Mouse (Mus musculus) stomach, embryonic 15.5 days (tissue): Measurements from ENCODE around the gene Tmem59. TPM values are rescaled to one million over a fixed set of nuclear protein-coding genes. Genes with fewer than 3 reads are reported as not detected.
A peak's percentile ranks its signal among the peaks of the same experiment; 100 is the strongest.

Source experiments
- ATAC-seq: fragments of 200-750 bp; cut with Nextera tagmentation; 2 replicates; pipeline ENCODE4 v1.8.0; 2017; ENCODE audit warnings: low read depth, moderate number of reproducible peaks, moderate TSS enrichment; ENCODE audit not compliant: insufficient read depth, low FRiP score
- H3K27ac ChIP-seq: fragments of 300-500 bp; sonication (generic); 2 replicates; pipeline ENCODE4 v1.5.1; 2015; ENCODE audit warnings: mild to moderate bottlenecking, inconsistent platforms
- H3K27me3 ChIP-seq: fragments of 300-500 bp; sonication (generic); replicated peaks from 2 replicates; pipeline ENCODE4 v1.6.1; 2015; ENCODE audit warnings: inconsistent platforms
- H3K36me3 ChIP-seq: fragments of 300-500 bp; sonication (generic); 2 replicates; pipeline ENCODE4 v1.6.1; 2015; ENCODE audit warnings: inconsistent platforms
- H3K4me1 ChIP-seq: fragments of 300-500 bp; sonication (generic); 2 replicates; pipeline ENCODE4 v1.6.1; 2015; ENCODE audit warnings: inconsistent platforms
- H3K4me2 ChIP-seq: fragments of 300-500 bp; sonication (generic); 2 replicates; pipeline ENCODE4 v1.6.1; 2015; ENCODE audit warnings: mild to moderate bottlenecking, inconsistent platforms
- H3K4me3 ChIP-seq: fragments of 300-500 bp; sonication (generic); replicated peaks from 2 replicates; pipeline ENCODE4 v1.5.1; 2015; ENCODE audit warnings: inconsistent platforms
- H3K9ac ChIP-seq: fragments of 300-500 bp; sonication (generic); 2 replicates; pipeline ENCODE4 v1.6.1; 2015; ENCODE audit warnings: inconsistent platforms
- H3K9me3 ChIP-seq: fragments of 300-500 bp; sonication (generic); 2 replicates; pipeline ENCODE4 v1.6.1; 2016; ENCODE audit warnings: inconsistent platforms
- WGBS: fragments of 180-500 bp; shearing (Covaris S2); methylation state at CpG from one replicate; pipeline ENCODE4 v1.1.7; 2015; 5-methylcytosine and 5-hydroxymethylcytosine counted together
- polyA plus RNA-seq: library from polyadenylated mRNA; unstranded; fragments of >200 nt; fragmentation: Nextera tagmentation; extraction: Ambion mirVana; gene quantifications from 2 replicates; pipeline ENCODE4 v1.2.1, GENCODE M21; 2015

The Tmem59 gene
- polyA plus RNA-seq, 1 experiment from 2014 or later: 386 TPM

- ATAC-seq: no peak
- H3K4me1 ChIP-seq: peaks cover 10% of the 10 kb centered on the region; the same call in 1 of the 2 replicates
- 0 out of 2 replicates have a peak, but pooled peaks cover 4% of the 10 kb centered on the region for H3K36me3 ChIP-seq
- no peaks in the 10 kb centered on the region for H3K27me3 ChIP-seq
- no peak overlapping the region for H3K4me3 ChIP-seq
- H3K27ac ChIP-seq: no peak overlapping the region
- no peak overlapping the region for H3K4me2 ChIP-seq
- no peaks in the 10 kb centered on the region for H3K9me3 ChIP-seq
- no peak overlapping the region for H3K9ac ChIP-seq
- 73% methylated on average over 6 of the region's 6 CpGs for WGBS
Measured at GRCm38 (mm10) chr4:107181866-107182265, 3.7 kb downstream of the Tmem59 start.

GRCm38 (mm10) chr4:107182796-107183195 lies 4.6 kb downstream of the Tmem59 start:
- H3K4me2 ChIP-seq: no peak overlapping the region
- 64% methylated on average over 2 of the region's 2 CpGs for WGBS
- ATAC-seq: no peak

GRCm38 (mm10) chr4:107183203-107183602 lies 5.0 kb downstream of the Tmem59 start:
- Histone ChIP-seq H3K27me3 (no peaks in the 10 kb centered on the region), H3K9ac (no peak overlapping the region), H3K36me3 (0 out of 2 replicates have a peak, but pooled peaks cover 6% of the 10 kb centered on the region), H3K27ac (no peak overlapping the region), H3K4me3 (no peak overlapping the region), H3K4me2 (no peak overlapping the region), H3K9me3 (no peaks in the 10 kb centered on the region), H3K4me1 (peaks cover 7% of the 10 kb centered on the region; the same call in 1 of the 2 replicates)
- no peak for ATAC-seq
- 73% methylated on average over 4 of the region's 4 CpGs for WGBS

More at GRCm38 (mm10) chr4:107182796-107183195, 4.6 kb downstream of the Tmem59 start:
- H3K9ac ChIP-seq: no peak overlapping the region
- peaks cover 7% of the 10 kb centered on the region; the same call in 1 of the 2 replicates for H3K4me1 ChIP-seq
- no peaks in the 10 kb centered on the region for H3K27me3 ChIP-seq
- H3K36me3 ChIP-seq: 0 out of 2 replicates have a peak, but pooled peaks cover 4% of the 10 kb centered on the region
- H3K27ac ChIP-seq: no peak overlapping the region
- H3K4me3 ChIP-seq: no peak overlapping the region
- H3K9me3 ChIP-seq: no peaks in the 10 kb centered on the region

- 0 out of 2 replicates have a peak, but pooled peaks cover 2% of the 10 kb centered on the region for H3K4me1 ChIP-seq
- peaks cover 17% of the 10 kb centered on the region; the same call in 1 of the 2 replicates for H3K36me3 ChIP-seq
- no peak overlapping the region for H3K27ac ChIP-seq
- no peak for ATAC-seq
- H3K4me2 ChIP-seq: no peak overlapping the region
- H3K9ac ChIP-seq: no peak overlapping the region
- H3K27me3 ChIP-seq: no peaks in the 10 kb centered on the region
- H3K4me3 ChIP-seq: no peak overlapping the region
- 74% methylated on average over 3 of the region's 3 CpGs for WGBS
- no peaks in the 10 kb centered on the region for H3K9me3 ChIP-seq
Measured at GRCm38 (mm10) chr4:107185703-107186102, 7.5 kb downstream of the Tmem59 start.

GRCm38 (mm10) chr4:107193841-107194240 lies 15.6 kb downstream of the Tmem59 start:
- H3K27ac ChIP-seq: no peak overlapping the region
- ATAC-seq: no peak
- no peaks in the 10 kb centered on the region for H3K27me3 ChIP-seq
- peaks cover 40% of the 10 kb centered on the region for H3K36me3 ChIP-seq
- no peaks in the 10 kb centered on the region for H3K4me1 ChIP-seq
- H3K4me2 ChIP-seq: no peak overlapping the region
- 93% methylated on average over 3 of the region's 3 CpGs for WGBS
- no peak overlapping the region for H3K4me3 ChIP-seq
- H3K9ac ChIP-seq: no peak overlapping the region
- H3K9me3 ChIP-seq: no peaks in the 10 kb centered on the region

- no peak overlapping the region for H3K4me2 ChIP-seq
- no peak overlapping the region for H3K27ac ChIP-seq
- H3K4me1 ChIP-seq: no peaks in the 10 kb centered on the region
- no peaks in the 10 kb centered on the region for H3K9me3 ChIP-seq
- 91% methylated on average over 2 of the region's 2 CpGs for WGBS
- H3K27me3 ChIP-seq: no peaks in the 10 kb centered on the region
- no peak overlapping the region for H3K9ac ChIP-seq
- no peak overlapping the region for H3K4me3 ChIP-seq
- peaks cover 39% of the 10 kb centered on the region for H3K36me3 ChIP-seq
- ATAC-seq: no peak
Measured at GRCm38 (mm10) chr4:107196454-107196853, 18.3 kb downstream of the Tmem59 start.

- 96% methylated on average over 5 of the region's 5 CpGs for WGBS
- Histone ChIP-seq H3K36me3 (peaks cover 47% of the 10 kb centered on the region), H3K27ac (no peak overlapping the region), H3K27me3 (no peaks in the 10 kb centered on the region), H3K4me2 (no peak overlapping the region), H3K9ac (no peak overlapping the region), H3K9me3 (no peaks in the 10 kb centered on the region), H3K4me1 (no peaks in the 10 kb centered on the region), H3K4me3 (no peak overlapping the region)
- ATAC-seq: no peak
Measured at GRCm38 (mm10) chr4:107198072-107198471, 19.9 kb downstream of the Tmem59 start.

- Histone ChIP-seq H3K27me3 (no peaks in the 10 kb centered on the region), H3K9me3 (no peaks in the 10 kb centered on the region), H3K9ac (no peak overlapping the region), H3K4me1 (no peaks in the 10 kb centered on the region), H3K36me3 (peaks cover 46% of the 10 kb centered on the region), H3K4me3 (no peak overlapping the region), H3K27ac (no peak overlapping the region), H3K4me2 (no peak overlapping the region)
- WGBS: 95% methylated on average over 3 of the region's 3 CpGs
- ATAC-seq: no peak
Measured at GRCm38 (mm10) chr4:107201779-107202178, 23.6 kb downstream of the Tmem59 start.

- Histone ChIP-seq H3K4me3 (no peak overlapping the region), H3K9me3 (no peaks in the 10 kb centered on the region), H3K4me1 (no peaks in the 10 kb centered on the region), H3K36me3 (peaks cover 40% of the 10 kb centered on the region), H3K4me2 (no peak overlapping the region), H3K27me3 (no peaks in the 10 kb centered on the region), H3K27ac (no peak overlapping the region), H3K9ac (no peak overlapping the region)
- 80% methylated on average over 7 of the region's 7 CpGs for WGBS
- no peak for ATAC-seq
Measured at GRCm38 (mm10) chr4:107203001-107203400, 24.8 kb downstream of the Tmem59 start.

- H3K27me3 ChIP-seq: no peaks in the 10 kb centered on the region
- no peak overlapping the region for H3K9ac ChIP-seq
- 90% methylated on average over 2 of the region's 2 CpGs for WGBS
- H3K4me1 ChIP-seq: no peaks in the 10 kb centered on the region
- ATAC-seq: no peak
- H3K36me3 ChIP-seq: peaks cover 22% of the 10 kb centered on the region
- no peaks in the 10 kb centered on the region for H3K9me3 ChIP-seq
- no peak overlapping the region for H3K27ac ChIP-seq
- H3K4me2 ChIP-seq: no peak overlapping the region
- H3K4me3 ChIP-seq: no peak overlapping the region
Measured at GRCm38 (mm10) chr4:107207016-107207415, 28.8 kb downstream of the Tmem59 start.

- Histone ChIP-seq H3K27ac (peak within 1 kb of the TSS; percentile 26; the same call in 1 of the 2 replicates), H3K9me3 (no peaks in the 10 kb centered on the region), H3K4me3 (no peak within 1 kb of the TSS), H3K9ac (no peak within 1 kb of the TSS), H3K4me1 (0 out of 2 replicates have a peak, but pooled peaks cover 3% of the 10 kb centered on the region), H3K4me2 (no peak within 1 kb of the TSS), H3K27me3 (no peaks in the 10 kb centered on the region), H3K36me3 (peaks cover 10% of the 10 kb centered on the region)
- WGBS: 80% methylated on average over 3 of the region's 3 CpGs
- no peak for ATAC-seq
Measured at GRCm38 (mm10) chr4:107208880-107209279, 30.7 kb downstream of the Tmem59 start, which contains the start of gene Ldlrad1. Gene Ldlrad1, plus strand, starts transcription at chr4:107209180.

- Histone ChIP-seq H3K4me2 (no peak overlapping the region), H3K9ac (no peak overlapping the region), H3K9me3 (no peaks in the 10 kb centered on the region), H3K36me3 (no peaks in the 10 kb centered on the region), H3K27ac (peak overlapping the region; percentile 61), H3K27me3 (no peaks in the 10 kb centered on the region), H3K4me1 (0 out of 2 replicates have a peak, but pooled peaks cover 3% of the 10 kb centered on the region), H3K4me3 (no peak overlapping the region)
- peak; percentile 76 for ATAC-seq
- 55% methylated on average over 5 of the region's 5 CpGs for WGBS
Measured at GRCm38 (mm10) chr4:107210483-107211097, 32.4 kb downstream of the Tmem59 start.
